Mouse (Mus musculus): ENCODE measurements around the gene Gnaz. TPM values are rescaled to one million over a fixed set of nuclear protein-coding genes. Genes with fewer than 3 reads are reported as not detected.

The Gnaz gene
- 39.6 and 42.5 TPM in 2 replicates for polyA plus RNA-seq (2015; fragmentation: Nextera tagmentation; extraction: Ambion mirVana)

DNA sequence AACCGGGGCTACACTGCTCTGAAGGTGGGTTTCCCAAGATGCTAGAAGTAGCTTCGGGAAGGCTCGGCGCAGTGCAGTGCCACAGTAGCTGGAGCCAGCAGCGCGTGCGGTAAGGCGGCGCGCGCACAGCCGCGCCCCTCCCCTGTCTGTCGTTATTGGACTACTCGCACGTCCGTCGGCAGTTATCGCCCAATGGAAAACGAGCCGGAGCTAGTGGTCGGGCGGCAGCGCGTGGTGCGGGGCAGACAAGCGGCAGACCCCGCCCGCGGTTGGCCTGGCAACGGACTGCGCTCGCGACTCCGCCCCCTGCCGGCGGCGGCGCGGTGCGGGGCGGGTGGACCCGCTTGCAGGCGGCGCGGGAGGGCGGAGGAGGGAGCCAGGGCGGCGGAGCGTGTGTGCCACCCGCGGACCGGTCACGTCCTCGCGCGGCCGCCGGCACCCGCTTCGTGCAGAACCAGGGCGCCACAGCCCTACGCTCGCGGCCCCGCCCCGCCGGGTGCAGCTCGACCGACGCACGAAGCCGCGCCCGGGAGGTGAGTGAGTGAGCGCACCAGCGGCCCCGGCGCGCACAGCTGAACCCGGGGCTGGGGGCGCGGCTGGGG, at the start of gene Gnaz:
TSS of gene Gnaz (plus strand) at position 328 of the 602 bp plus-strand sequence.
- H3K27ac ChIP-seq: peak within 1 kb of the TSS; percentile 63
- WGBS: under 1% methylated on average over 80 of the region's 83 CpGs
- no peaks in the 10 kb centered on the region for H3K36me3 ChIP-seq
- peak within 1 kb of the TSS; percentile 87 for H3K4me2 ChIP-seq (replicated peaks)
- peaks cover 19% of the 10 kb centered on the region; the same call in 1 of the 2 replicates for H3K27me3 ChIP-seq
- H3K4me3 ChIP-seq (replicated peaks): peak within 1 kb of the TSS; percentile 75
- H3K9me3 ChIP-seq: no peaks in the 10 kb centered on the region
- H3K4me1 ChIP-seq (replicated peaks): peaks cover 26% of the 10 kb centered on the region
- ATAC-seq: peak; percentile 97
- H3K9ac ChIP-seq (replicated peaks): peak within 1 kb of the TSS; percentile 78

- H3K36me3 ChIP-seq: no peaks in the 10 kb centered on the region
- H3K9ac ChIP-seq (replicated peaks): no peak overlapping the region
- no peak overlapping the region for H3K4me2 ChIP-seq (replicated peaks)
- H3K4me1 ChIP-seq (replicated peaks): no peaks in the 10 kb centered on the region
- no peaks in the 10 kb centered on the region for H3K9me3 ChIP-seq
- H3K27ac ChIP-seq: no peak overlapping the region
- WGBS: 40% methylated on average over 5 of the region's 5 CpGs
- no peak for ATAC-seq
- no peak overlapping the region for H3K4me3 ChIP-seq (replicated peaks)
- 0 out of 2 replicates have a peak, but pooled peaks cover 3% of the 10 kb centered on the region for H3K27me3 ChIP-seq
These were observed 47.7 kb upstream of the Gnaz start for GRCm38 (mm10) chr10:74919277-74919676.

DNA sequence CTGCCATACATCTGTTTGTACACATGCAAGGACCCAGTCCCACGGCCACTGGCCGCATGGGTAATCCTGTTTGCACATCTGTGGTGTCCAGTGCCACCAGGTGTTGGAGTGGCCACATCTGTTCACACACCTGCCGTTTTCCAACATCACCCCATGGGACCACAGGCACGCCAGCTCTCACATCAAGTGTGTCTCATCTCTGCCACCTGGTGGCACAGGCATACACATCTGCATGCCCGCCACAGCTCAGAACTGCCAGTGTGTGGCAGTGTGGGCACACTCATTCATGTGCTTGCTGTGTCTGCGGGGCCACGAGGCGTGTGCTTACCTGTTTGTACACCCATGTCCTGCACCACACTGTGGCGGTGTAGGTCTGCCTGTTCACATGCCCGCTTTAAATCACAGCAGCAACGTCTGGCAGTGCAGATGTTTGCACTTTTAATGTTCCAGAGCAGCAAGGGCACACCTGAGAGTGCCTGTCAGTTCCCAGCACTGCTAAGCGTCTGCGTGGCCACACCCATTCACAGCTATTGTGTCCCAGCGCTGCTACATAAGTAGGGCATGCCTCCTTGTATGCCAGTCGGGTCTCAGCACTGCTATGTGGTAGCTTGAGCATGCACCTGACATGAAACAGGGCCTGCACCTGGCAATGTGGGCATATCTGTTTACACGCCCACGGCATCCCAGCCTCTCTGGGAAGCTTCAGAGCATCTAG, 46.0 kb upstream of the Gnaz start:
- Histone ChIP-seq H3K9me3 (no peaks in the 10 kb centered on the region), H3K4me2 (replicated peaks) (no peak overlapping the region), H3K4me1 (replicated peaks) (peaks cover 7% of the 10 kb centered on the region; the same call in 1 of the 2 replicates), H3K27me3 (0 out of 2 replicates have a peak, but pooled peaks cover 3% of the 10 kb centered on the region), H3K9ac (replicated peaks) (no peak overlapping the region), H3K36me3 (no peaks in the 10 kb centered on the region), H3K27ac (no peak overlapping the region), H3K4me3 (replicated peaks) (no peak overlapping the region)
- 46% methylated on average over 17 of the region's 17 CpGs for WGBS
- ATAC-seq: peak; percentile 64

DNA sequence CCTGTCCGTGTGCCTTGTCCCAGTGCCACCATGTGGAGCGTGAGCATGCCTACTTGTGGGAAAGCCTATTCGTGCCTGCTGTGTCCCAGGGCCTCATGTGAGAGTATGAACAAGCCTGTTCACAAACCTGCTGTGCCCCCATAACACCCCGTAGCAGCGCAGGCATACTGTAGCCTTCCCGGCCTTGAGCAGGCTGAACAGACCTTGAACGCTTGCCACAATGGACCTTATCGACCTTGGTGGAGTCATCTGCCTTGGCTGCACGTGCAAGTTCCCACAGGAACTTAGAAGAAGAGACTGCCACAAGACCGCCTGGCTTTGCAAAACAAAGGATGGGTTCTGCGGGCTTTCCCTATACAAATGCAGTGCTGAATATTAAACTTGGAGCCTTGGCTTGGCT, 45.4 kb upstream of the Gnaz start:
- no peak overlapping the region for H3K9ac ChIP-seq (replicated peaks)
- 82% methylated on average over 11 of the region's 11 CpGs for WGBS
- H3K4me1 ChIP-seq (replicated peaks): peaks cover 7% of the 10 kb centered on the region; the same call in 1 of the 2 replicates
- ATAC-seq: no peak
- peaks cover 8% of the 10 kb centered on the region for H3K27me3 ChIP-seq
- H3K36me3 ChIP-seq: no peaks in the 10 kb centered on the region
- no peak overlapping the region for H3K4me3 ChIP-seq (replicated peaks)
- H3K27ac ChIP-seq: no peak overlapping the region
- no peaks in the 10 kb centered on the region for H3K9me3 ChIP-seq
- H3K4me2 ChIP-seq (replicated peaks): no peak overlapping the region

GRCm38 (mm10) chr10:74922763-74923162, 44.2 kb upstream of the Gnaz start:
- Histone ChIP-seq H3K27me3 (peaks cover 9% of the 10 kb centered on the region), H3K9ac (replicated peaks) (no peak overlapping the region), H3K27ac (no peak overlapping the region), H3K4me3 (replicated peaks) (no peak overlapping the region), H3K4me2 (replicated peaks) (no peak overlapping the region), H3K9me3 (no peaks in the 10 kb centered on the region), H3K36me3 (no peaks in the 10 kb centered on the region), H3K4me1 (replicated peaks) (peaks cover 7% of the 10 kb centered on the region; the same call in 1 of the 2 replicates)
- peak; percentile 28 for ATAC-seq
- WGBS: 62% methylated on average over 6 of the region's 6 CpGs

DNA sequence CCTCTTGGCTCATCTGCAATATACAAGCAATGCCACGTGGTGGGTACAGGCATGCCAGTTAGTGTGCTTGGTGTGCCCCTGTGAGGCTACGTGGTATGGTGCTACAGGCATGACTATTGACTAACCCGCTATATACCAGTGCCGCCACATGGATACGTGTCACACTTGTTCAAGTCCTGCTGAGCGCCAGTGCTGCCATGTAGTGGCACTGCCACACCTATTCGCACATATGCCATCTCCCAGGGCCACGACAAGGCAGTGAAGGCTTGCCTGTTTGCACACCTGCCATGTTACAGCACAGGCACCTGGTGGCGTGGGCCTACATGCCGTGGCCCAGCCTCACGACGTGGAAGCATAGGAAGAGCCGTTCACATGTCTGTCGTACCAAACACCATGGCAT, 42.7 kb upstream of the Gnaz start:
- Histone ChIP-seq H3K9me3 (no peaks in the 10 kb centered on the region), H3K27me3 (peaks cover 9% of the 10 kb centered on the region), H3K9ac (replicated peaks) (no peak overlapping the region), H3K27ac (no peak overlapping the region), H3K4me1 (replicated peaks) (peaks cover 7% of the 10 kb centered on the region; the same call in 1 of the 2 replicates), H3K36me3 (no peaks in the 10 kb centered on the region), H3K4me3 (replicated peaks) (no peak overlapping the region), H3K4me2 (replicated peaks) (no peak overlapping the region)
- ATAC-seq: no peak
- WGBS: 92% methylated on average over 14 of the region's 14 CpGs

DNA sequence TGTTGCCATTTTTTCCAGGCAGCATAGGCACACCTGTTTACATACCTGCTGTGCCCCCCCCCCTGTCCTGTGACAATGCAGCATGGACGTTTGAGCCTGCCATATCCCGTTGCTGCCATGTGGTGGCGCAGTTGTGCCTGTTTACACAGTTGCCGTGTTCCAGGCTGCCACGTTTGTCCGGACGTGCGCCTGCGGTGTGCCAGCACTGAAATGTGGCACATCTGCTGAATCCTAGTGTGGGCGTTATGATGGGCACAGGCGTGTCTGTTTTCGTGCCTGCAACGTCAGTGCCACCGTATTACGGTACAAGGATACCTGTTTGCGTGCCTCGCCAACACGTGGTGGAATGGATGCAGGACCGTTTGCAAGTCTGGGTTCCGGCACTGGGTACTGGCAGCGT, 41.7 kb upstream of the Gnaz start:
- peaks cover 9% of the 10 kb centered on the region for H3K27me3 ChIP-seq
- no peak; the same call in 1 of the 2 replicates for ATAC-seq
- no peak overlapping the region for H3K27ac ChIP-seq
- no peaks in the 10 kb centered on the region for H3K36me3 ChIP-seq
- no peaks in the 10 kb centered on the region for H3K9me3 ChIP-seq
- WGBS: 20% methylated on average over 21 of the region's 21 CpGs
- peak overlapping the region; percentile 20; the same call in 1 of the 2 replicates for H3K4me3 ChIP-seq (replicated peaks)
- H3K4me2 ChIP-seq (replicated peaks): peak overlapping the region; percentile 52
- H3K9ac ChIP-seq (replicated peaks): peak overlapping the region; percentile 39; the same call in 1 of the 2 replicates
- peaks cover 7% of the 10 kb centered on the region; the same call in 1 of the 2 replicates for H3K4me1 ChIP-seq (replicated peaks)

- H3K9ac ChIP-seq (replicated peaks): no peak overlapping the region
- H3K36me3 ChIP-seq: no peaks in the 10 kb centered on the region
- H3K4me1 ChIP-seq (replicated peaks): peaks cover 7% of the 10 kb centered on the region; the same call in 1 of the 2 replicates
- no peaks in the 10 kb centered on the region for H3K9me3 ChIP-seq
- ATAC-seq: no peak
- WGBS: 86% methylated on average over 7 of the region's 7 CpGs
- H3K4me2 ChIP-seq (replicated peaks): no peak overlapping the region
- H3K27ac ChIP-seq: no peak overlapping the region
- peaks cover 7% of the 10 kb centered on the region for H3K27me3 ChIP-seq
- H3K4me3 ChIP-seq (replicated peaks): no peak overlapping the region
These were observed 38.7 kb upstream of the Gnaz start for GRCm38 (mm10) chr10:74928276-74928675.

- no peak overlapping the region for H3K4me2 ChIP-seq (replicated peaks)
- H3K9ac ChIP-seq (replicated peaks): no peak overlapping the region
- H3K36me3 ChIP-seq: no peaks in the 10 kb centered on the region
- H3K4me3 ChIP-seq (replicated peaks): no peak overlapping the region
- peaks cover 7% of the 10 kb centered on the region for H3K27me3 ChIP-seq
- no peak; the same call in 1 of the 2 replicates for ATAC-seq
- peaks cover 7% of the 10 kb centered on the region; the same call in 1 of the 2 replicates for H3K4me1 ChIP-seq (replicated peaks)
- no peak overlapping the region for H3K27ac ChIP-seq
- H3K9me3 ChIP-seq: no peaks in the 10 kb centered on the region
- WGBS: 82% methylated on average over 6 of the region's 6 CpGs
These were observed 37.4 kb upstream of the Gnaz start for GRCm38 (mm10) chr10:74929578-74929977.

DNA sequence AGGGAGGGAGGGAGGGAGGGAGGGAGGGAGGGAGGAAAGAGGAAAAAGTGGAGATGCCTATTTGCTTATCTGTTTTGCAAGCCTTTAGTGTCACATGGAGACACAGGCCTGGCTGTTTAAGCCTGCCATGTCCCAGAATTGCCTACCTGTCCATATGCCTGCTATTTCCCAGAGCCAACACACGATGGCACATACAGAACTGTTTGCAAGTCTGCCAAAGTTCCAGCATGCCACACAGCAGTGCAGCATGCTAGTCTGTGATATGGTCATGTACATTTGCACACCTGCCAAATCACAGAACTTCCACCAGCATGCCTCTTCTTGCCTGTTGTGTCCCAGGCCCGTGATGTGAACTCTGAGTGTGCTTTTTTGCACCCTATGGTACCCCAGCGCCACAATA, 36.4 kb upstream of the Gnaz start:
- Histone ChIP-seq H3K27me3 (peaks cover 7% of the 10 kb centered on the region), H3K4me1 (replicated peaks) (peaks cover 2% of the 10 kb centered on the region; the same call in 1 of the 2 replicates), H3K36me3 (no peaks in the 10 kb centered on the region), H3K4me3 (replicated peaks) (no peak overlapping the region), H3K9ac (replicated peaks) (no peak overlapping the region), H3K4me2 (replicated peaks) (no peak overlapping the region), H3K27ac (no peak overlapping the region), H3K9me3 (no peaks in the 10 kb centered on the region)
- 79% methylated on average over 3 of the region's 3 CpGs for WGBS
- ATAC-seq: no peak

- Histone ChIP-seq H3K27ac (no peak overlapping the region), H3K36me3 (no peaks in the 10 kb centered on the region), H3K9ac (replicated peaks) (no peak overlapping the region), H3K4me1 (replicated peaks) (no peaks in the 10 kb centered on the region), H3K4me3 (replicated peaks) (no peak overlapping the region), H3K27me3 (peaks cover 1% of the 10 kb centered on the region; the same call in 1 of the 2 replicates), H3K4me2 (replicated peaks) (no peak overlapping the region), H3K9me3 (no peaks in the 10 kb centered on the region)
- no peak for ATAC-seq
- WGBS: 86% methylated on average over 6 of the region's 6 CpGs
These were observed 35.3 kb upstream of the Gnaz start for GRCm38 (mm10) chr10:74931631-74932030.

DNA sequence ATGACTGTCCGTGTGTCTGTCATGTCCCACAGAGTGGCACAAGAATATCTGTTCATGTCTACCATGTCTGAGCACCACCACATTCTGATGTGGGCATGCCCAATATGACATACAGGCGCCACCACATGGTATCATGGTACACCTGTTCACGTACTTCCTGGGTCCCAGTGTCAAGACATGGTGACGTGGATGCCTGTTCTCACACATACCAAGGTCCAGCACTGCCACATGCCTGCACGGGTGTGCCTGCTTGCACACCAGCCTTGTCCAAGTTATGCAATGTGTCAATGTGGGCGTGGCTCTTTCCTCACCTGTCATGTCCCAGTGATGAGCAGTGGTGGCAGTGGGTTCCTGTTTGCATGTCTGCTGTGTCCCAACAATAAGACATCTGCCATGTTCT, 34.5 kb upstream of the Gnaz start:
- no peak overlapping the region for H3K9ac ChIP-seq (replicated peaks)
- no peak for ATAC-seq
- H3K4me1 ChIP-seq (replicated peaks): no peaks in the 10 kb centered on the region
- no peaks in the 10 kb centered on the region for H3K27me3 ChIP-seq
- H3K36me3 ChIP-seq: no peaks in the 10 kb centered on the region
- no peak overlapping the region for H3K4me2 ChIP-seq (replicated peaks)
- 87% methylated on average over 6 of the region's 6 CpGs for WGBS
- no peaks in the 10 kb centered on the region for H3K9me3 ChIP-seq
- no peak overlapping the region for H3K27ac ChIP-seq
- no peak overlapping the region for H3K4me3 ChIP-seq (replicated peaks)

All from midbrain, embryonic 13.5 days (tissue).